Mouse (Mus musculus): Measurements from ENCODE around the gene Ppargc1a. TPM values are rescaled to one million over a fixed set of nuclear protein-coding genes. Genes with fewer than 3 reads are reported as not detected.

The Ppargc1a gene
- polyA plus RNA-seq, 1 experiment, result 1.4 TPM

DNA sequence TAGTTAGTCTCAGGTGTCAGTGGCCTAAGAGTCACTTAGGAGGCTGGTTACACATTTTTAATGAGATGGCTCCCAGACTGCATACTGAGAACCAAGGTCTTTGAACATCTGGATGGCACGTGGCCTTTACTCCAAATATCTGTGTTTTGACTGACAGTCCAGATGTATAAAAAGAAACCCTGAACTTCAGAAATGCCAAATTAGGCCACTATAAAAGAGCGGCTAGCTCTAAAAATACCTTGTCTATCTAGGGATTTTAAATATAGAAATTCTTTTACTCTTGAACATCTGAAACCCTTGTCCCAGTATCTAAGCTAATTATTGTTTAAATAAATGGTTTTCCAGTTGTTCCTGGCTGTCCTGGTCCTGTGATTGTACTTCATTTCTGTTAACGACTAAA is 90.4 kb downstream of the Ppargc1a start:
- Histone ChIP-seq H3K27me3 (ENCODE audit: control insufficient read depth, insufficient read depth, low read length) (no peaks in the 10 kb centered on the region), H3K27ac (ENCODE audit: control insufficient read depth, insufficient read depth, low read length) (no peak overlapping the region), H3K4me1 (replicated peaks; ENCODE audit: control insufficient read depth, insufficient read depth, low read length) (no peaks in the 10 kb centered on the region), H3K36me3 (ENCODE audit: control insufficient read depth, insufficient read depth, low read length) (no peaks in the 10 kb centered on the region), H3K4me3 (ENCODE audit: control insufficient read depth, insufficient read depth, low read length) (no peak overlapping the region)
- no peak for DNase-seq
- TF ChIP-seq CTCF (IDR thresholded peaks at IDR 0.05; ENCODE audit: borderline replicate concordance, control insufficient read depth, extremely low read depth, insufficient read depth, low read length, poor library complexity) (no peak), POLR2A (IDR thresholded peaks at IDR 0.05; ENCODE audit: control insufficient read depth, extremely low read depth, insufficient read depth, low read length, poor library complexity) (no peak)
- WGBS, result 89% methylated on average over 3 of the region's 3 CpGs

- TF ChIP-seq POLR2A (IDR thresholded peaks at IDR 0.05; ENCODE audit: control insufficient read depth, extremely low read depth, insufficient read depth, low read length, poor library complexity), result no peak
- TF ChIP-seq CTCF (IDR thresholded peaks at IDR 0.05; ENCODE audit: borderline replicate concordance, control insufficient read depth, extremely low read depth, insufficient read depth, low read length, poor library complexity), result no peak
- WGBS, result 96% methylated on average over 4 of the region's 4 CpGs
- no peaks in the 10 kb centered on the region for H3K27me3 ChIP-seq (ENCODE audit: control insufficient read depth, insufficient read depth, low read length)
- no peaks in the 10 kb centered on the region for H3K36me3 ChIP-seq (ENCODE audit: control insufficient read depth, insufficient read depth, low read length)
- H3K27ac ChIP-seq (ENCODE audit: control insufficient read depth, insufficient read depth, low read length), result no peak overlapping the region
- H3K4me3 ChIP-seq (ENCODE audit: control insufficient read depth, insufficient read depth, low read length), result no peak overlapping the region
- DNase-seq, result no peak
- H3K4me1 ChIP-seq (replicated peaks; ENCODE audit: control insufficient read depth, insufficient read depth, low read length), result no peaks in the 10 kb centered on the region
Measured at GRCm38 (mm10) chr5:51475034-51475541, 92.4 kb downstream of the Ppargc1a start.

GRCm38 (mm10) chr5:51471614-51472013 is 95.9 kb downstream of the Ppargc1a start:
- WGBS, result 94% methylated on average over 4 of the region's 4 CpGs
- Histone ChIP-seq H3K27me3 (ENCODE audit: control insufficient read depth, insufficient read depth, low read length) (no peaks in the 10 kb centered on the region), H3K4me1 (replicated peaks; ENCODE audit: control insufficient read depth, insufficient read depth, low read length) (no peaks in the 10 kb centered on the region), H3K27ac (ENCODE audit: control insufficient read depth, insufficient read depth, low read length) (no peak overlapping the region), H3K36me3 (ENCODE audit: control insufficient read depth, insufficient read depth, low read length) (no peaks in the 10 kb centered on the region), H3K4me3 (ENCODE audit: control insufficient read depth, insufficient read depth, low read length) (no peak overlapping the region)
- TF ChIP-seq CTCF (IDR thresholded peaks at IDR 0.05; ENCODE audit: borderline replicate concordance, control insufficient read depth, extremely low read depth, insufficient read depth, low read length, poor library complexity) (no peak), POLR2A (IDR thresholded peaks at IDR 0.05; ENCODE audit: control insufficient read depth, extremely low read depth, insufficient read depth, low read length, poor library complexity) (no peak)
- DNase-seq, result no peak

DNA sequence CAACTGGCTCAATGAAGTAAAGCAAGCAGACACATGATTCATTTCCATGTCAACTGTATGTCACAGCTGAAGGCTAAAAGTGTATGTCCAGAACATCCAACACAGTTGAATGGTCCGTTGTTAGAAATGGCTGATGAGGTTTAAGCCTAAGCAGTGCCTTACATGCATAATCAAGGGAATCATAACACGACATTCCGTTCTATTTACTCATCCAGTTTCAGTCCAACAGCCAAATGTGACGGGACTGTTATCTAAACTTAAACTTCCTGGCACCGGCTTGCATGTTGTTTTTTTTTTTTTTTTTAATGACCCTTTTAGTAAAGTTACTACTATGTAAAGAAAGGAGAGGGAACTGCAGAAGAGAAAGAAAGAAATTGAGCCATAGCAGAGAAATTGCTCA is 101.5 kb downstream of the Ppargc1a start:
- 84% methylated on average over 5 of the region's 5 CpGs for WGBS
- TF ChIP-seq POLR2A (IDR thresholded peaks at IDR 0.05; ENCODE audit: control insufficient read depth, extremely low read depth, insufficient read depth, low read length, poor library complexity) (no peak), CTCF (IDR thresholded peaks at IDR 0.05; ENCODE audit: borderline replicate concordance, control insufficient read depth, extremely low read depth, insufficient read depth, low read length, poor library complexity) (no peak)
- no peaks in the 10 kb centered on the region for H3K36me3 ChIP-seq (ENCODE audit: control insufficient read depth, insufficient read depth, low read length)
- H3K4me3 ChIP-seq (ENCODE audit: control insufficient read depth, insufficient read depth, low read length), result no peak overlapping the region
- H3K4me1 ChIP-seq (replicated peaks; ENCODE audit: control insufficient read depth, insufficient read depth, low read length), result no peaks in the 10 kb centered on the region
- no peaks in the 10 kb centered on the region for H3K27me3 ChIP-seq (ENCODE audit: control insufficient read depth, insufficient read depth, low read length)
- no peak for DNase-seq
- no peak overlapping the region for H3K27ac ChIP-seq (ENCODE audit: control insufficient read depth, insufficient read depth, low read length)

GRCm38 (mm10) chr5:51452033-51452432 is 115.5 kb downstream of the Ppargc1a start:
- Histone ChIP-seq H3K4me1 (replicated peaks; ENCODE audit: control insufficient read depth, insufficient read depth, low read length) (no peaks in the 10 kb centered on the region), H3K36me3 (ENCODE audit: control insufficient read depth, insufficient read depth, low read length) (no peaks in the 10 kb centered on the region), H3K27ac (ENCODE audit: control insufficient read depth, insufficient read depth, low read length) (no peak overlapping the region), H3K4me3 (ENCODE audit: control insufficient read depth, insufficient read depth, low read length) (no peak overlapping the region), H3K27me3 (ENCODE audit: control insufficient read depth, insufficient read depth, low read length) (no peaks in the 10 kb centered on the region)
- DNase-seq, result no peak
- 90% methylated on average over 3 of the region's 3 CpGs for WGBS
- TF ChIP-seq CTCF (IDR thresholded peaks at IDR 0.05; ENCODE audit: borderline replicate concordance, control insufficient read depth, extremely low read depth, insufficient read depth, low read length, poor library complexity) (no peak), POLR2A (IDR thresholded peaks at IDR 0.05; ENCODE audit: control insufficient read depth, extremely low read depth, insufficient read depth, low read length, poor library complexity) (no peak)

GRCm38 (mm10) chr5:51447631-51448030 is 119.9 kb downstream of the Ppargc1a start:
- Histone ChIP-seq H3K27ac (ENCODE audit: control insufficient read depth, insufficient read depth, low read length) (no peak overlapping the region), H3K4me1 (replicated peaks; ENCODE audit: control insufficient read depth, insufficient read depth, low read length) (no peaks in the 10 kb centered on the region), H3K4me3 (ENCODE audit: control insufficient read depth, insufficient read depth, low read length) (no peak overlapping the region), H3K27me3 (ENCODE audit: control insufficient read depth, insufficient read depth, low read length) (no peaks in the 10 kb centered on the region), H3K36me3 (ENCODE audit: control insufficient read depth, insufficient read depth, low read length) (no peaks in the 10 kb centered on the region)
- DNase-seq, result no peak
- no peak for TF ChIP-seq CTCF (IDR thresholded peaks at IDR 0.05; ENCODE audit: borderline replicate concordance, control insufficient read depth, extremely low read depth, insufficient read depth, low read length, poor library complexity)
- TF ChIP-seq POLR2A (IDR thresholded peaks at IDR 0.05; ENCODE audit: control insufficient read depth, extremely low read depth, insufficient read depth, low read length, poor library complexity), result no peak
- 98% methylated on average over 1 of the region's 1 CpGs for WGBS

All from thymus, adult 2 months (tissue).